Mouse (Mus musculus) kidney, adult 2 months (tissue): ENCODE data around the gene Maml3.

Experiments used
- CTCF ChIP-seq: fragments of 200-500 bp; conservative IDR thresholded peaks from 2 replicates; pipeline ENCODE4 v1.5.1; 2011; ENCODE audit warnings: low read depth, mild to moderate bottlenecking, control low read depth, low read length, moderate library complexity, mixed read lengths; ENCODE audit not compliant: insufficient read depth, insufficient read length
- POLR2A ChIP-seq: fragments of 200-500 bp; IDR thresholded peaks from one replicate; pipeline ENCODE4 v1.6.1; 2011; ENCODE audit warnings: low read depth, low read length, control low read depth

GRCm38 (mm10) chr3:51731949-51732636, 372.8 kb downstream of the Maml3 start:
- TF ChIP-seq CTCF (no peak), POLR2A (no peak)
